Mouse (Mus musculus) forebrain, embryonic 15.5 days (tissue): ENCODE results near the gene Sugct. TPM values are rescaled to one million over a fixed set of nuclear protein-coding genes. Genes with fewer than 3 reads are reported as not detected.
"Not testable (repeated sequence)": the region's sequence is repeated elsewhere in the genome, so short reads cannot be mapped to it uniquely, and the experiment has no call there.

ENCODE experiments used
- ATAC-seq: fragments of 200-750 bp; cut with Nextera tagmentation; replicated peaks from 2 replicates; pipeline ENCODE4 v1.8.0; 2017; ENCODE audit warnings: mild to moderate bottlenecking, moderate TSS enrichment, moderate library complexity
- H3K27ac ChIP-seq: fragments of 300-500 bp; sonication (generic); replicated peaks from 2 replicates; pipeline ENCODE4 v1.5.1; 2015; ENCODE audit warnings: mild to moderate bottlenecking, inconsistent platforms
- H3K27me3 ChIP-seq: fragments of 300-500 bp; sonication (generic); 2 replicates; pipeline ENCODE4 v1.6.1; 2015; ENCODE audit warnings: inconsistent platforms
- H3K36me3 ChIP-seq: fragments of 300-500 bp; sonication (generic); 2 replicates; pipeline ENCODE4 v1.6.1; 2015; ENCODE audit warnings: mild to moderate bottlenecking, inconsistent platforms
- H3K4me1 ChIP-seq: fragments of 300-500 bp; sonication (generic); 2 replicates; pipeline ENCODE4 v1.6.1; 2015; ENCODE audit warnings: inconsistent platforms
- H3K4me2 ChIP-seq: fragments of 300-500 bp; sonication (generic); replicated peaks from 2 replicates; pipeline ENCODE4 v1.6.1; 2015; ENCODE audit warnings: mild to moderate bottlenecking, inconsistent platforms
- H3K4me3 ChIP-seq: fragments of 300-500 bp; sonication (generic); 2 replicates; pipeline ENCODE4 v1.5.1; 2015; ENCODE audit warnings: mild to moderate bottlenecking, inconsistent platforms
- H3K9ac ChIP-seq: fragments of 300-500 bp; sonication (generic); replicated peaks from 2 replicates; pipeline ENCODE4 v1.6.1; 2015; ENCODE audit warnings: mild to moderate bottlenecking, inconsistent platforms
- H3K9me3 ChIP-seq: fragments of 300-500 bp; sonication (generic); 2 replicates; pipeline ENCODE4 v1.6.1; 2016; ENCODE audit warnings: inconsistent platforms
- WGBS: fragments of 180-500 bp; shearing (Covaris S2); methylation state at CpG from one replicate; pipeline ENCODE4 v1.1.7; 2015; ENCODE audit warnings: mixed read lengths; 5-methylcytosine and 5-hydroxymethylcytosine counted together
- polyA plus RNA-seq: library from polyadenylated mRNA; unstranded; fragments of >200 nt; fragmentation: Nextera tagmentation; extraction: Ambion mirVana; gene quantifications from 2 replicates; pipeline ENCODE4 v1.2.1, GENCODE M21; 2015

The Sugct gene
- polyA plus RNA-seq, 1 experiment from 2014 or later, result 2.4 TPM

DNA sequence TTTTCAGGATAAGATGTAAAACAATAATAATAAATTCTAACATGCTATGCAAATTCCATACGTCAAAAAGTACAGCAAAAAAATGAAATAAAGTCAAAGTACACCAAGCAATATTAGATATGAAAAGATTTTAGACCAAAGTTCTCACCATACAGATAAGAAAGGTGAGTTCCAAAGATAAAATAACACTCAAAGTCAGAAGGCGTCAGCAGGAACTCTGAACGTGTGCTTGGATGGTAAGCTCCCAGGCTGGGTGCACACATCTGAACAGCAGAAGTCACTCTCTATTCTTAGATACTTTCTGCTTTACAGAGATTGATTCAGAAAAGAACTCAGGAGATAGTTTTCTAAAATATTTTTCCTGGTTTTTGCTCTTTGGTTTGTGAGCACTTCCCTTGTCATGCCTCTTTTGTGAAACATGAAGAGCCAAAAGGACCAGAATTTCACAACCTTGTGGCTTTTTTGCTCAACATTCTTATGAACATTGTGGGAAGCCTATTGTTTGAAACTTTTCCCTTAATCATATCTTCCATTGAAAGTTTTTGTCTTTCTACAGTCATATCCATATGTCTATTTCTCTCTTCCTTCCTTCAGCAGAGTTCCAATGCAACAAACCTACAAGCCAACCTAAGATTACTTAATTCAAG is 110.0 kb downstream of the Sugct start:
- WGBS, result 57% methylated on average over 3 of the region's 3 CpGs
- H3K27ac ChIP-seq, result no peak overlapping the region
- H3K4me2 ChIP-seq, result no peak overlapping the region
- H3K9me3 ChIP-seq, result no peaks in the 10 kb centered on the region
- ATAC-seq, result no peak
- H3K27me3 ChIP-seq, result no peaks in the 10 kb centered on the region
- H3K9ac ChIP-seq, result no peak overlapping the region
- no peaks in the 10 kb centered on the region for H3K36me3 ChIP-seq
- no peak overlapping the region for H3K4me3 ChIP-seq
- no peaks in the 10 kb centered on the region for H3K4me1 ChIP-seq

DNA sequence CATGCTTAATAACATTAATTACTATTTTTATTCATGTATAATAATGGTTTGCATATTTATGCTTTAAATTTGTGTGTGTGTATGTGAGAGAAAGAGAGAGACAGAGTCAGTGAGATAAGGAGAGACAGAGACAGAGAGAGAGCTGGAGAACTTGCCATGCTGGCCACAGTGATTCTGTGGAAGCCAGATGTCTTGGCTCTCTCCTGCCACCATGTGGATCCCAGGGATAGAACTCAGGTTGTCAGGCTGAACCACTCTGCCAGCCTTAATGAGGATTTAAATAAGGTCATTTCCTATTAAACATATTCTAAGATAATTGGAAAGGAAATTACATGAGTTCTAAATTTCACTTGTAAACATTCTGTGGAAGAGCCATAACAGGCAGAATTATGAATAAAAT is 110.5 kb downstream of the Sugct start:
- Histone ChIP-seq H3K9me3 (no peaks in the 10 kb centered on the region), H3K27ac (no peak overlapping the region), H3K9ac (no peak overlapping the region), H3K4me1 (no peaks in the 10 kb centered on the region), H3K27me3 (no peaks in the 10 kb centered on the region), H3K4me3 (no peak overlapping the region), H3K36me3 (no peaks in the 10 kb centered on the region), H3K4me2 (no peak overlapping the region)
- 0 out of 2 replicates have a peak, but pooled peaks have one; percentile 48 for ATAC-seq

DNA sequence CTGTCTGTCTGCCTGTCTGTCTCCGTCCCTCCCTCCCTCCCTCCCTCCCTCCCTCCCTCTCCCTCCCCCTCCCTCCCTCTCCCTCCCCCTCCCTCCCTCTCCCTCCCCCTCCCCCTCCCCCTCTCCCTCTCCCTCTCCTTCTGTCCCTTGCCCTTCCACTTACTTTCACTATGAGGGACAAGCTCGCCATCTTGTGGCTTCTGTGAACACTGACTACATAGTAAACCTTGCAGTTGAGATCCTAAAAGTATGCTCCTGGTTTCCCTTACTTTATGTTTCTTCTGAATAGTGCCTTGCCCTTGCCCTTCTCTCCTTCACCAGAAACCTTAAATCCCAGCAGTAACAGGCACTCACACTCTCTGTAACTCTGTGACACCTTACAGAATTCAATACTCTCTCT is 113.7 kb downstream of the Sugct start:
- peak; percentile 48 for ATAC-seq
- WGBS, result 17% methylated on average over 2 of the region's 2 CpGs

GRCm38 (mm10) chr13:17559357-17559756 is 136.0 kb downstream of the Sugct start:
- Histone ChIP-seq H3K4me2 (no peak overlapping the region), H3K9ac (no peak overlapping the region), H3K4me1 (no peaks in the 10 kb centered on the region), H3K27me3 (no peaks in the 10 kb centered on the region), H3K9me3 (no peaks in the 10 kb centered on the region), H3K27ac (no peak overlapping the region), H3K4me3 (no peak overlapping the region), H3K36me3 (no peaks in the 10 kb centered on the region)
- WGBS, result 97% methylated on average over 3 of the region's 3 CpGs
- ATAC-seq, result no peak

More for the DNA sequence above, 113.7 kb downstream of the Sugct start:
- Histone ChIP-seq H3K9ac (no peak overlapping the region), H3K4me3 (no peak overlapping the region), H3K27me3 (no peaks in the 10 kb centered on the region), H3K4me1 (no peaks in the 10 kb centered on the region), H3K27ac (no peak overlapping the region), H3K36me3 (no peaks in the 10 kb centered on the region), H3K9me3 (no peaks in the 10 kb centered on the region), H3K4me2 (no peak overlapping the region)

- H3K9me3 ChIP-seq, result no peaks in the 10 kb centered on the region
- H3K27me3 ChIP-seq, result no peaks in the 10 kb centered on the region
- WGBS, result 76% methylated on average over 1 of the region's 1 CpGs
- H3K27ac ChIP-seq, result no peak overlapping the region
- no peaks in the 10 kb centered on the region for H3K4me1 ChIP-seq
- no peak overlapping the region for H3K4me3 ChIP-seq
- no peak overlapping the region for H3K4me2 ChIP-seq
- H3K9ac ChIP-seq, result no peak overlapping the region
- no peaks in the 10 kb centered on the region for H3K36me3 ChIP-seq
- ATAC-seq, result no peak
Observed at GRCm38 (mm10) chr13:17536341-17536740, 159.0 kb downstream of the Sugct start.

DNA sequence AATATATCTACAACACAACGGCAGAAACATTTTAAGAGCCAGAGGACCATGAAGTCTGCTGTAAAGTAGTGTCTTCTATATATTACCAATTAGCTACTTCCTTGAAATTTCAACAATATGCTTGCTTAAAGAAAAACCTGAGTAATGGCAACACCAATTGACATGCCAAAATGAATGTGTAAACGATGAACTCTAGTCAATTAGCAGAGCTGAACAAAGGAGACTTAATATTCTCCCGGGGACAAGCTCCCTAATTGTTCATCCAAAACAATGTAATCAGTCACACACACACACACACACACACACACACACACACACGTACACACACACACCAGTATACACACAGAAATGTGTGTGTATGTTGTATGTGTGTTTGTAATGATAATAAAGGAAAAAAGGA is 160.5 kb downstream of the Sugct start:
- no peaks in the 10 kb centered on the region for H3K36me3 ChIP-seq
- no peaks in the 10 kb centered on the region for H3K27me3 ChIP-seq
- H3K4me1 ChIP-seq, result no peaks in the 10 kb centered on the region
- H3K27ac ChIP-seq, result no peak overlapping the region
- H3K4me2 ChIP-seq, result no peak overlapping the region
- 17% methylated on average over 4 of the region's 4 CpGs for WGBS
- no peaks in the 10 kb centered on the region for H3K9me3 ChIP-seq
- no peak overlapping the region for H3K4me3 ChIP-seq
- H3K9ac ChIP-seq, result no peak overlapping the region
- ATAC-seq, result no peak

GRCm38 (mm10) chr13:17534469-17534868 is 160.9 kb downstream of the Sugct start:
- no peaks in the 10 kb centered on the region for H3K36me3 ChIP-seq
- H3K27me3 ChIP-seq, result no peaks in the 10 kb centered on the region
- no peak overlapping the region for H3K4me2 ChIP-seq
- no peak overlapping the region for H3K27ac ChIP-seq
- 75% methylated on average over 4 of the region's 4 CpGs for WGBS
- no peak overlapping the region for H3K9ac ChIP-seq
- H3K4me1 ChIP-seq, result no peaks in the 10 kb centered on the region
- no peak overlapping the region for H3K4me3 ChIP-seq
- ATAC-seq, result no peak
- no peaks in the 10 kb centered on the region for H3K9me3 ChIP-seq

- H3K4me2 ChIP-seq, result no peak overlapping the region
- no peak overlapping the region for H3K9ac ChIP-seq
- WGBS, result 89% methylated on average over 4 of the region's 4 CpGs
- H3K4me3 ChIP-seq, result no peak overlapping the region
- ATAC-seq, result no peak
- no peaks in the 10 kb centered on the region for H3K27me3 ChIP-seq
- no peaks in the 10 kb centered on the region for H3K9me3 ChIP-seq
- H3K36me3 ChIP-seq, result no peaks in the 10 kb centered on the region
- H3K27ac ChIP-seq, result no peak overlapping the region
- H3K4me1 ChIP-seq, result no peaks in the 10 kb centered on the region
Observed at GRCm38 (mm10) chr13:17511184-17511778, 184.1 kb downstream of the Sugct start.

DNA sequence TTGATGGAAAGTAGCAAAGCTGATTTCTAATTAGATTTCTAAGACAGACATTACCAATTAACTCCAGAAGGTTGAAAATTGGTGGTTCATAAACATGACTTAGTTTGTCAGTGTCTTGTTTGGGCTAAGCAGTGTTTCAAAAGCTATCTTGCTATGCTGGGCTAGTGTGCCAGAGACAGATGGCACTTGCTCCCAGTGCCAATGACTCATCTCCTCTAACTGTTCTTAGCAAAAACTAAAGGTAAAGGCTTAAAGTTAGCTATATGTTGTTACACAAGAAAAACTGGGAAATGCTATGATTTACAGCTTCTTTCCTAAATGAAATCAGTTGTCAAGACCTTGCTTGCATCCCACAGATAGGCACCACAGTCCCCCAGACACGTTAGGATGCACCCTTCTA is 200.4 kb downstream of the Sugct start:
- no peaks in the 10 kb centered on the region for H3K9me3 ChIP-seq
- 70% methylated on average over 1 of the region's 1 CpGs for WGBS
- no peak for ATAC-seq
- H3K27ac ChIP-seq, result no peak overlapping the region
- H3K4me2 ChIP-seq, result no peak overlapping the region
- H3K27me3 ChIP-seq, result no peaks in the 10 kb centered on the region
- no peaks in the 10 kb centered on the region for H3K4me1 ChIP-seq
- no peak overlapping the region for H3K9ac ChIP-seq
- no peak overlapping the region for H3K4me3 ChIP-seq
- H3K36me3 ChIP-seq, result no peaks in the 10 kb centered on the region

GRCm38 (mm10) chr13:17494056-17494574 is 201.2 kb downstream of the Sugct start:
- WGBS, result 91% methylated on average over 5 of the region's 5 CpGs
- Histone ChIP-seq H3K9ac (no peak overlapping the region), H3K27ac (no peak overlapping the region), H3K4me3 (no peak overlapping the region), H3K27me3 (no peaks in the 10 kb centered on the region), H3K4me2 (no peak overlapping the region), H3K4me1 (no peaks in the 10 kb centered on the region), H3K9me3 (no peaks in the 10 kb centered on the region), H3K36me3 (no peaks in the 10 kb centered on the region)
- no peak for ATAC-seq

DNA sequence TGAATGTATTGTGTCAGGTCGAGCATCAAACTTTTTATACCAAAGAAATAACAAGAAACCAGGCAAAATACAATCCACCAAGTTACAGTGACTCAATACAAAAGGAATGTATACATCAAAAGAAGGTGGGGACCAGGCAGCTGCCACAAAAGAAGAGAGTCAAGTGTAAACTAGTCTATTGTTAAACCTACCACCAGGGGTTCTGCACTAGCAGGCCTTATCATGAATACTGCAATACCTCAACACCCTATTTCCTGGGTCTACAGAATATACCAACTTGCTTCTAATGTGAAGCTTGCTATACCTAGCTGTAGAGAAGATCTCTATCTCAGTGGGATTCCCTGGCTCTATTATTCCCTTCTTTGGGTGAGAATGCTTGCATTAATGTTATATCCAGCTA is 237.4 kb downstream of the Sugct start:
- H3K36me3 ChIP-seq, H3K4me2 ChIP-seq, ATAC-seq, H3K27me3 ChIP-seq, H3K27ac ChIP-seq, H3K4me1 ChIP-seq, H3K4me3 ChIP-seq, H3K9me3 ChIP-seq, H3K9ac ChIP-seq: not testable (repeated sequence)
- WGBS, result 45% methylated on average over 1 of the region's 1 CpGs

- WGBS, result 41% methylated on average over 7 of the region's 7 CpGs
- Histone ChIP-seq H3K4me2 (no peak overlapping the region), H3K27me3 (no peaks in the 10 kb centered on the region), H3K4me1 (no peaks in the 10 kb centered on the region), H3K9me3 (no peaks in the 10 kb centered on the region), H3K4me3 (no peak overlapping the region), H3K27ac (no peak overlapping the region), H3K9ac (no peak overlapping the region), H3K36me3 (no peaks in the 10 kb centered on the region)
- ATAC-seq, result peak; percentile 83
Observed at GRCm38 (mm10) chr13:17432139-17432916, 263.0 kb downstream of the Sugct start.
